Mouse (Mus musculus) cerebellum, adult 9-11 months (tissue): Measurements from ENCODE around the gene Grb7.

Experiments
- DNase-seq: peaks from one replicate; pipeline ENCODE4 v3.0.0; 2022

Gene Grb7

DNA sequence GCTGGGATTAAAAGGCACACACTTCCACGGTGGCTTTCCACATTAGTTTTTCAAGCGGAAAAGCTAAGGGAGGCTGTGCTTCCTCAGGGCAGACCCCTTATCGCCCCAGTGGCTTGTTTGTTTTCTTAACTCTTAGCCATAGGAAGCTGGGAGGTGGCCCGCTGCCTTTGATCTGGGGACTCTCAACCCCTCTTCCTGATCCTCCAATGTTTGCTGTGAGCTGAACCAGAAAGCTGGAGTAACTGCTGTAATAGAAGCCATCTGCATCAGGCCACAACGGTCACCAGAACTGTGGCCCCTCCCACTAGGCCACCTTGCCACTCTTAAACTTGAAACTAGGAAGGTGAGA is at the start of gene Grb7:
Gene Grb7, plus strand, starts transcription at position 182 of the 349 bp plus-strand sequence.
- DNase-seq: no peak

DNA sequence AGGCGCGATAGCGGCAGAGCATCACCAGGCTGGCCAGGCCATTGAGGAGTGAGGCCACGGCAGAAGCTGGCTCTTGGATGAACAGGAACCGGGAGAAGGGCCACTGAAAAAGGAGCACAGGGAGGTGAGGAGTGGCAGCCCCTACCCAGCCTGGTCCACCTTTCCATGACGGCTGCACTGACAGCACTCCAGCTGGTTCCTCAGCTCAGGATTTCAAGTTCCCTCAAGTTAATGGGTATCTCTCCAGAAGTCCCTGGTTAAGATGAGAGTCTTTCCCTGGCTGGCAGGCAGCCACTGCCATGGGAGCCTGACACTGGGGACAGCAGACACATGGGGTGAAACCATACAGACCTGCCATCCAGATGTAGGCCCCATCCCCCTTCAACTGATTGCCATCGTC is 48.2 kb upstream of the Grb7 start:
- DNase-seq: peak; percentile 51

DNA sequence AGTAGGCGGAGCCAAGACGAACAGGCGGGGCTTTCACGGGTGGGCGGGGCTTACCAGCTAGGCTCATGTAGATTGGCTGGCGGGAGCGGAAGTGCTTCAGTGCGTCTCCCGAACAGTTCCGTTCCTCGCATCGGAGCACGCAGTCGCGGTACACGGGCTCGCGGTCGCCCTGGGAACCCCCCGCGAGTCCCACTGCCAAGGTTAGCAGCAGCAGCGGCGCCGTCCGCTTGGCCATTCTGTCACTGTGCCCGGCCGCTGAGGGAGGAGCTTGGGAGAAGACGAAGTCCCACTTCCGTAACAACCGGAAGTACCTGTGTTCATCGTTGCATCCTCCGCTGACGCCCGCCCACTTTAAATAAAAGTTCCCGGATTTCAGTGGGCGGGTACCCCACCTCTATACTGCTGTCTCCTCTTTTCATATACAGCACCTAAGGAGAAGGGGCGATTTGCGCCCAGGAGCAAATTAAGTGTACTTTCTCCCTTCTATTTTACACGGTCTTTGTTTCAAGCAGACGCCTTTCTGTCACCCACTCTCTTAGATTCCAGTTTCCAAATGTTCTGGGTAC is 46.0 kb upstream of the Grb7 start, which contains the start of gene Pgap3:
Gene Pgap3, minus strand, starts transcription at position 330 of the 566 bp plus-strand sequence.
- DNase-seq: peak; percentile 92

DNA sequence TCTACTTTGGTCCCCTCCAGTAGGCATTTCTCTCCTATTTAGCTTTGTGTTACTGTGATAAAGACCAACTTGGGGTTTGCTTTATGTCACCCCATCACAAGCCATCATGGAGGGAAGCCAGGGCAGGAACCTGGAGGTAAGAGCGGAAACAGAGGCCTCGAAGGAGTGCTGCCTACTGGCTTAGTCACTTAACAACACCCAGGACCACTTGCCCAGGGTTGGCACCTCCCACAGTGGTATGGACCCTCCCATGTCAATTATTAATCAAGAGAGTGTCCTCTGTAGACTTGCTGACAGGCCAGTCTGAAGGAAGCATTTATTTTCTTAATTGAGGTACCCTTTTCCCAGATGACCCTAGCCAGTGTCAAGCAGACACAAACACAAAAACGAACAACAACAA is 45.4 kb upstream of the Grb7 start:
- DNase-seq: peak; percentile 46

DNA sequence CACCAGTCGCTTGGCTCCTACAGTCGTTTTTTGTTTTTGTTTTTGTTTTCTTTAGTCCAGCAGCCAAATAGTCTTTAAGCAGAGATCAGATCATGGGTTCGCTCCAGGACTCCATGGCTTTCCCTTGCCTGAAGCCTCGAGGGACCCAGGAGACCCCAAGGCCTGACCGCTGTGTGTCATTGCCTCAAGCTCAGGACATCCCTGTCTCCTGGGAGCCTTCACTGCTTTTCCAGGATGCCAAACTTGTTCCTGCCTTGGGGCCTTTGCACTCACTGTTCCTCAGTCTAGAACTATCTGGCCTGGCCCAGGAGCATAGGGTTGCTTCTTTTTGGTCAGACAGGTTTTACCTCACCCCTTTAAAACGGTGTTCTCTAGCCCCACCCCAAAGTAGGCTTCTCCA is 39.6 kb upstream of the Grb7 start:
- DNase-seq: no peak

DNA sequence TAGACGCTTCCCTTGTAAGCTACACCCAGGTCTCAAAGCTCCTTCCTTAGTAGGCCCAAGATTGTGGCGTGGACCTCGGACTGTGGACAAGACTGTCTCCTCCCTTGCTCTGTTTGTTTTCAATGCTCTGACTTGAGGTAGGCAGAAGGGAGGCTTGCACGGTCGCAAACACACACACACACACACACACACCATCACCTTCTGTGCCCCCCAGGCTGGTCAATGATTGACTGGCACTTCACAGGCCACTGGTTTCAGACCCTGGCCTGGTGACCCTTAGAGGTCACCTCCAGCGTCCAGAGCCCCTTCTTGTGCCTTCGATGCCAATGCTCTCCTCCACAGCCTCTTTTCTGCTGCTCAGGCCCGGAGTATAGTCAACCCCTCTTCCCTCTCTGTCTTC is 37.3 kb upstream of the Grb7 start:
- DNase-seq: no peak

DNA sequence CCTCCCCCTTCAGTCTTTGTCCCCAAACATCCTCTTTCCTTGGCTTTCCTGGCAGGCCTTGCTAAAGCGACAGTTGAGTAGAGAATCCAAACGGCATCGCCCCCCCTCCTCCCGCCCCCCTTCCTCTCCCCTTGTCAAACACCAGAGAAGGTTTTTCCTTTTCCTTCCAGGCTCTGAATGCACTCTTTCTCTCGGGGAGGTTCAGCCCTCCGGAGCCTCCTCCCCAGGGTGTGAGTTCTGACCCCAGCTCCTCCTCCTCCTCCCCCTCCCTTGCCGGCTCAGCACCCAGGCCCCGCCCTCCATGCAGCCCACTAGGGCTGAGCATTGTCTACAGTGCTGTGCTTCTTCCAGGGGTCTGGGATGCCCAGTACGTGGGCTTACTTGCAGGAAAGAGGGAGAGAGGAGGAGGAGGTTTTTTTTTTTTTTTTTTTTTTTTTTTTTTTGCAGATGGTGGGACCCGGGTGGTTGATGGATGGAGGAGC is 36.8 kb upstream of the Grb7 start:
- no peak for DNase-seq

DNA sequence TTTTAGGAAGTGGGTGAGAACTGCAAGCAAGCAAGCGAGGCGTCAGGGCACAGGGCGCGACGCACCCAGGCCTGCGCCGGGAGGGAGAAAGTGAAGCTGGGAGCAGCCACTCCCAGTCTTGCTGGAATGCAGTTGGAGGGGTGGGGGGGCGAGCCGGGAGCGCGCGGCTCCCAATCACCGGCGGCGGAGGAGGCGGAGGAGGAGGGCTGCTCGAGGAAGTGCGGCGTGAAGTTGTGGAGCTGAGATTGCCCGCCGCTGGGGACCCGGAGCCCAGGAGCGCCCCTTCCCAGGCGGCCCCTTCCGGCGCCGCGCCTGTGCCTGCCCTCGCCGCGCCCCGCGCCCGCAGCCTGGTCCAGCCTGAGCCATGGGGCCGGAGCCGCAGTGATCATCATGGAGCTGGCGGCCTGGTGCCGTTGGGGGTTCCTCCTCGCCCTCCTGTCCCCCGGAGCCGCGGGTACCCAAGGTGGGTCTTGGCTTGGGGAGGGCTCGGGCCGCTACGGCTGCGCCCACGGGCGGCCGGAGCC is 33.9 kb upstream of the Grb7 start, which contains the start of gene Erbb2:
Gene Erbb2, plus strand, starts transcription at position 198 of the 524 bp plus-strand sequence.
- DNase-seq: no peak

DNA sequence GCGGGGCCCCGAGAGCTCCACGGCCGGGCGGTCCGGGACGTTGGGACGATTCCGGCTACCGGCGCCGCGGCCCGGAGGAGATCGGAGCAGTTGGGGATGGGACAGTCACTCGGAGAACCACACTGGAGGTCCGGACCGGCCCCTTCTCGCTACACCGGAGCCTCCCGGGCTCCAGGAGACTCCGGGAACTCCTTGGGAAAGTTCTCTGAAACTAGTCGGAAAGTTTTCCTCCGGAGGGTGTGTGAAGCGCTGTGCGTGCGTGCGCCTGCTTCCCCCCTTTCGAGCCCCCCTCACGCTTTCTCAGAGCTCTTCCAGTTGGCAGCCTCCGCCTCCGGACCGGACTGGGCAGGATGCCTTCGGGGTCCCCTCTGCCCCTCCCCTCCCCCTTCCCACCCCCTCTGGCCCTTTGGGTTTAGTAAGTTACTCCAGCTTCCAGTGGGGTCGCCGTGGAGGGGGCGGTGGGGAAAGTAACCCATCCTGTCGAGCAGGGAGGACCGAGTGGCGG is 33.3 kb upstream of the Grb7 start:
- no peak for DNase-seq

DNA sequence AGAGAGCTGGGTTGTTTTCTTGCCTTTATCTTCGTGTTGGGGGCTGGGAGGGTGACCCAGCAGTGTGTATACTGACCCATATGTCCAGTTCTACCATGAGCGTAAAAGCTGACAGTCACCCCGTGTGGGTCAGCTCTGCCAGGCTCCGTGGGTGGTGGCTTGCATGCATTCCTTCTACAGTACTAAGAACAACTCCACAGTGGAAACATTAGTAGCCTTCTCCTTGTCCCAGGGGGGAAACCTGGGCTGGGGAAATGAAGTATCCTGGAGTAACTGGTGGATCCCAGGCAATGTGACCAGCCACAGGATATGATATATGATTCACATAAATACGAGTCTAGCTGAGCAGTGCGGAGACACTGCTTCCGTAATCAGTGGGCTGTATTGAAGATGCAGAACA is 32.5 kb upstream of the Grb7 start:
- DNase-seq: no peak

DNA sequence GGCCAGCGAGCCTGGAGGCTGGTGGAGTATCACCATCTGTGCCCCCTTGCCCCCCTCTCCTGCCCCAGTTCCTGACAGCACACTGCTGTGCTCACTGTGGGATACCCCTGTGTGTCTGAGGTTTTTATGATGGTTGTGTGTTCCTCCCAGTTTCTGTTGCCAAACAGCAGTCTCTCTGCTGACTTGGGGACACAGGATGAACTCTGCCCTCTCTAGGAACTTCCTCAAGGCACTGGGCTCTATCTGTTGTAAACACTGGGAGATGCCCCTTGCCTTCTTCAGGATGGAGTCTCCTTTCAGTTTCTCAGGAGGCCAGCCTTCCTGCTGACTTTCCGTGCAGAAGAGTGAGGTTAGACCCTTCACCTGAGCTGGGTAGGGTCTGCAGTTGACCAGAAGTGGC is 32.0 kb upstream of the Grb7 start:
- DNase-seq: no peak

DNA sequence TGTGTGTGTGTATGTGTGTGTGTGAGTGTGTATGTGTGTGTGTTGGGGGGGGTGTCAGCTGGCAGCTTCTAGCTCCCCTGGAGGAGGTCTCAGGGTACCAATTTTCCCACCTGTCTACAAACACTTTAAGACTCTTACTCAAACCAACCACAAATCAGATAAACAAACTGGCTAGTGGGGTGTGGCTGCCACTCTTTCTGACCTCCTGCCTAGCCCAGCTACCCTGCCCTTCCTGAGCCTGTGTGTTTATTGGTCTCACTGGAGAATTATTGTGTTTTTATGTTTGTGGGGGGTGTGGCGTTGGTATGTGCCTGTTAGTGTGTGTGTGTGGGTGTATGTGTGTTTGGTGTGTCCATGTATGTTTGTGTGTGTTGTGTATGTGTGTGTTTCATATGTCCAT is 29.1 kb upstream of the Grb7 start:
- no peak for DNase-seq

DNA sequence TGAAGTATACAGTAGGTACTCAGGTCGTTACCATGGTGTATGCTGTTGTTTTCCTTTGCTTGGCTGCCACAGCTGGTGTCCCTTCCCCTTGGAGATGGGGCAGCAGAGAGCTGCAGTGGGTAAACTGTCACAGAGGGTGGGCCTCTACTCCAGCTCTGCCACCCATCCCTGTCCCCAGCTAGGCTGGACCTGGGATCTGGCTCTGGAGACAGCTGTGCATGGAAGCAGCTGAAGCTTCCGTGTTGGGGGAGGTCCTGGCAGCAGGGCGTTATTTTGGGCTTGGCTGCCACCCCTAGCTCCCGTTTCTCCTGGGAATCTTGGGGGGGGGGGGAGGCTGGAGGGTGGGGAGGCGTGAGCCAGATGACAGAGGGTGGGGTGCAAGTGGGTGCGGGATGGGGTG is 27.9 kb upstream of the Grb7 start:
- no peak for DNase-seq

DNA sequence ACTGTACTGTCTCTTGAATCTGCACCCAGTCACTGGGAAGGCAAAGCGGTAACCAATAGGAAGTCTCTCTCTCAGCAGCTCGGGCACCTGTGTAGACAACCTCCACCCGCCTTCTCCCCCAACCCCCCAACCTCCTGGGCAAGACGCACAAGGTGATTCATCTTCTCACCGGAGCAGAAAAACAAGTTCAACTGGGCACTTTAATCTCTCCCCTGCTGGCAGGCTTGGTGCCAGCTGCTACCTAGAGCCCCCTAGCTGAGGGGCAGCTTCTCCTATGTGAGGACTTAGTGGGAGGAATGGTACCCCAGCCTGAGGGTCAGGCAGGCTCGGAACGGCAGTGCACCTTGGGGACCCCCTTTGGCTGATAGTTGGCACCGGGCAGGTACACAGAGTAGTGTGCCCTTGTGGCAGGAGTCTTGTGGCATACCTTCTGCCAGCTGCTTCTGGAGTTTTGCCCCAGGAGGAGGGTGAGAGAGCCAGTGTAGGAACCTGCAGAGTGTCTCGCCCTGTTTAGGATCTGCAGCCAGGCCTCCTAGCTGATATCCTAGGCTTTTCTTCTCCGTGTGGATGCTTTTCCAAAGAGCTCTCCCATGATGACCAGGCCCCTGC is 27.2 kb upstream of the Grb7 start:
- no peak for DNase-seq

DNA sequence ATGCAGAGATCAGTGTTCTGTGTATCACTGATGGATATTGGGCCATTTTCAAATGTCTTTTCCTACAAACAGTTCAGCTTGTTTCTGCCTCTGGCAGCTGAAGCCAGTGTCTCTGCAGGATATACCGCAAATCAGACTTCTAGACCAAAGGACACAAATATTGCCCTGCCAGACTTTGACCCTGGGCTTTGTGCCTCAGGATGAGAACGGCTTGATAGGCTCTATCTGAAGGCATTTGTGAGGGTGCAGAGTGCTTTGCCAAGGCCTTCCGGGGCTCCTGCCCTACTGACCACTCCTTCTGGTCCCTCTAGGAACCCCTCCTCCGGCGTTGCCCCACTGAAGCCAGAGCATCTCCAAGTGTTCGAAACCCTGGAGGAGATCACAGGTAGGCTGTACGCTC is 19.6 kb upstream of the Grb7 start:
- no peak for DNase-seq

DNA sequence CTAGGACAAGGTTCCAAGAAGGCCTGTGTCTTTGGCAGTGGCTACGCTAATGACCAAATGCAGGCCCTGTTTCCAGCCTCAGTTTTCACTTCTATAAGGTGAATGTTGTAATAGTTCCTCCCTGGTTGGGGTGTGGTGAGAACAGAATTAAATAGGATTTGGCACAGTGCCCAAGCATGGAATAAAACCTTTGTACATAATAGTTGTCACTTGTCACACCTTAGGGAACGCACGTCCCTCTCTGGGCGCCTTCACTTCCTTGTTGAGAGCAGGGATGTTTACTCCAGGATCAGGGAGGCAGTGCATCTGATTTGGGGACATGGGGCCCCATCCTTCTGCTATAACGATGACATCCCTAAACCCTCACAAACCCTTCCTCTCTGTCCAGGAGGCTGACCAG is 17.8 kb upstream of the Grb7 start:
- DNase-seq: no peak

DNA sequence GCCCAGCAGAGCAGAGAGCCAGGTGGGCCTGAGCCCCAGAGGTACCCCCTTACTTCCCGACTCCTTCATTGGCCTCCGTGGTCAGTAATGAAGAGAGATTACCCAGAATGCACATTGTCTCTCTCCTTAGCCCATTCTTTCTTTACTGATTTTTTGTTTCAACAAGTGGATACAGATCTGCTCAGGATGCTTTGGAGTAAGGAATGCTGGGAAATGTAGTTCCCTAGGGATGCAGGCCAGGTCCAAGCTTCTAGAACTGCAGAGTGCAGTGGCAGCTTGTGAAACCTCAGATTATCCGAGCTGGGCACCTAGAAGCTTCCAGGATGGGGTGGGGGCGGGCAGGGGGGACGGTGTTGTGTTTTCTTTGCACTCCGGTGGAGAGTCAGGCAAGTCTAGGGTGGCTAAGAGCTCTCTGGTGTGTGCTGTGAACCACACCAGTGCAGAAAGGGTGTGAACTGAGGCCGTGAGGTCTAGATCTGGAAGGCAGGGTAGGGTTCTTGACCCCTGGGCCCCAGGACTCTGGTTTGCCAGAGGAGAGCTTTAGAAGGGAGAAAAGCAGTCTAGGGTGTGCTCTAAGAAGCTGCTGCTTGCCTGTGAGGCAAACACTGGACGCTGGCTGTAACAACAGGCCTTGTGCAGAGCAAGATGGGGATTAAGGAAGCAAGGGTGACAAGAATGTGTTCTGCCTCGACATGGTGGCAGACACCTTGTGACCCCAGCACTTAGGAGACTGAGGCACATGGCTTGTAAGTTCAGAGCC is 14.3 kb upstream of the Grb7 start:
- no peak for DNase-seq

DNA sequence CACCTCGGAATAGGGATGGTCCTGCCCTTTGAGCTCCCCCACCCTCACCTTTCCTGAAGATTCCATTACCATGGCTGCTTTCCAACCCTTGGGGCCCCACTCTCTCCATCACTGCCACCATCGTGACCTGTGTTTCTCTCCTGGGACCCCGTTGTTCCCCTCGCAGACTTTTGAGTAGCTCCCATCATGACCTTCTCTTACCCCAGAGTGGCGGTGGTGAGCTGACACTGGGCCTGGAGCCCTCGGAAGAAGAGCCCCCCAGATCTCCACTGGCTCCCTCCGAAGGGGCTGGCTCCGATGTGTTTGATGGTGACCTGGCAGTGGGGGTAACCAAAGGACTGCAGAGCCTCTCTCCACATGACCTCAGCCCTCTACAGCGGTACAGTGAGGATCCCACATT is 10.5 kb upstream of the Grb7 start:
- DNase-seq: no peak

DNA sequence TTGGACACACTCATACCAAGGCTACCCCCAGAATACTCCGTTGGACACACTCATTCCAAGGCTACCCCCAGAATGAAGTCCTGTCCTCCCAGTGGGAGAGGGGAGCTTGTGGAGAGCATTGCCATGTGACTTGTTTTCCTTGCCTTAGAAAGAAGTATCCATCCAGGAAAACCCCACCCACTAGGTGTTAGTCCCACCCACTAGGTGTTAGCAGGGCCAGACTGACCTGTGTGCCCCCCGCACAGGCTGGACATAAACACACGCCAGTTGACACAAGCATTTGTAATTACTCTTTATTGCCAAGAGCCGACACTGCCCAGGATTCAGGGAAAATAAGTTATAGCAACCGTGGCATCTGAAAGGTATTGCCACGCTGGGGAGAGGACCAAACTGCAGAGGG is 8.8 kb upstream of the Grb7 start:
- peak; percentile 54 for DNase-seq

DNA sequence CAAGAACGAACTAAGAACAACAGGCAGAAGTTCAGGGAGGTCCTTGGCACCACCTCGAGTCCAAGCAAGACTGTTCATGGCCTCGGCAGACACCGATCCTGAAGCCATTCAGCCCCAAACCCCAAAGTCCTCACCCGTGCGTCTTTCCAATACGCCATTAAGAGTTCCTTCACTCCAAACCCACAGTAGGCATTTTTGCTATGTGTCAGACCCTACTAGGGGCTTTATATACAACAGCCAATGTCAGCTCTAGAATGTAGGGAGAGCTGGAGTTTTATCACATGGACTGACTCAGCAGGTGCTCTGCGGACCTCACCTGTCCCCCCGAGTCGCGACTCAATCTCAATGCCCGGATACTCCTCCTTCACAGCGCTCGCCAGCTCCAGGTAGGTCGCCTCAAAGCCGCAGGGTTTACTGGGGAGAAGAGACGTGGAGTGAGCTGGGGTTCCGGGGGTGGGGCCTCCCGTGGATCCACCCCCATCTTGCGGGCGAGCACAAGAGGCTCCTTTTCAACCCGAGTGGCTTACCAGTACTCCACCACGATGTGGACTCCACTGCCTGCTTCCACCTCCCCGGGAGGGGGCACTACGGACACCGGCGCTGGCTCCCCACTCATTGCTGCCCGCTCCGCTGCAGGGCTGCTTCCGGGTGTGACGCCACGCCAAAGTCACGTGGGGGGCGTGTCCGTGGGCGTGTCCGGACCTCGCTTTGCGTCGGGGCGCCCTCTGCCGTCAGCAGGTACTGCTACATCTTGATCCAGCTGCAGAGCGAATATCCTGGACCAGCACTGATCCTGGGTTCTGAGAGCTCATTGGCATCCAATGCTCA is 7.6 kb upstream of the Grb7 start, which contains the start of gene Mien1:
Gene Mien1, minus strand, starts transcription at position 661 of the 828 bp plus-strand sequence.
- peak; percentile 95 for DNase-seq

DNA sequence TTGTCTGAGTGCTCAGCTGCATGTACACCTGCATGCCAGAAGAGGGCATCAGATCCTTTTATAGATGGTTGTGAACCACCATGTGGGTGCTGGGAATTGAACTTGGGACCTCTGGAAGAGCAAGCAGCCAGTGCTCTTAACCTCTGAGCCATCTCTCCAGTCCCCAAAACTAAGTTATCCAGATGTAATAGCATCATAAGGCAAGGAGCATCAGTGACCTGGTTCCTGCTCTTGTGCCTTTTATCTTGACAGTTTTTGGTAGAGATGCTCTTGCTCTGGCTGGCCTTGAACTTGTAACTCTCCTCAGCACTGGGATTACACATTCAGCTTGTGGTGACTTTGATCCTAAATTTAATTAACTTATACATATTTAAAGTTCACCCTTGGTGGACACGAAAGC is 2.5 kb upstream of the Grb7 start:
- no peak for DNase-seq

DNA sequence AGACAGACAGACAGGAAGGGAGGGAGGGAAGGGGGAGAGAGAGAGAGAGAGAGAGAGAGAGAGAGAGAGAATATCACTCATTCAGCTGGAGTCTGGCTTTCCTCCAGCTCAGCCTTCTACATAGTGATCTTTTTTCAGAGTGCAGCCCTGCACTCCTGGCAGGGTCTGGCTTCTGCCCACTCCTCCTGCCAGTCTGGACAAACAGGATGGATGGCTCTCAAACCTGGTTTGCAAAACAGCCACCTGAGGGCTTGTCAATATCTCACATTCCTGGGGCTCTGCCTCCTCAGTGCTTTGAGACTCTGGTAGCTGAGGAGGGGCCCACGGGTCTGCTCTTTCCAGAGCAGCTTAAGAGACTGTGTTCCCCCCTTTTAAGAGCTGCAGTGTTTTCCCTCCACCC is 956 bp upstream of the Grb7 start:
- DNase-seq: no peak

DNA sequence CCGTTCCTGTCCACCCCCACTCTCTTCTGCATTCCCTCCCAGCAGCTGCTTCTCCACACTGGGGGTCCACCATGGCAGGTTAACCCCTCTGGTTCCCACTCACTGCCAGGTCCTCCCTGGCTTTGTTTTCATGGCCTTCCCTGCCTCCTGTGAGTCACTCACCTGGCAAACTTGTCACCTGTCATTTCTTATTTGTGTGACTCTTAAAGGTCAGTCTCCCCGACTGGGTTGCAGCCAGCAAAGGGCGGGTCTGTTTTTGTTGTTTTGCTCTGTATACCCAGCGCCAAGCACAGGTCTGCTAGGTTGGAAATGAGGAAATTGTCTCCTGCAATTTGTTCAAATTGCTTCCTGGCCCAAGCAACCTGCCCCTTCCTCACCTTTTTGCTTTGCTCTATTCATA is 515 bp upstream of the Grb7 start:
- DNase-seq: no peak
